Mouse (Mus musculus) kidney, adult 18-20 months (tissue): ENCODE results near the gene Sv2c.
"Not testable (repeated sequence)": the region's sequence is repeated elsewhere in the genome, so short reads cannot be mapped to it uniquely, and the experiment has no call there.

Experiments used
- DNase-seq: peaks from one replicate; pipeline ENCODE4 v3.0.0; 2021

The Sv2c gene

DNA sequence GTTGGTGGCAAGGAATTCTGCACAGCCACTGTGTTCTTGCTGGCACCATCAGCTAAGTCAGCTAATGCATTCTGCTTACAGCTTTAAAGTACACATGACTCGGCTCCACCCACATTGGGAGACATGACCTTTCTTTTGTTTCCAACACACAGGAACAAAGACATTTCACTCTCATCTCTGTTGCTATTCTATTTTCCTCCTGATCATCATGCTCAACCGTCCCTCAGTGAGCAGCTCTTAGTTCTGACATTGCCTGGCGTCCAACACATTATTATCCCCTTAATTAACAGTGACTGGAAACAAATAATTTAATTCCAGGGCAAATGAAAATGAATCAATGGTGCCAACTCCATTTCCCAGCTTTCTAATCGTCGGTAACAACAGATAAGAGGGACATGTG lies 87.0 kb downstream of the Sv2c start:
- DNase-seq: no peak

DNA sequence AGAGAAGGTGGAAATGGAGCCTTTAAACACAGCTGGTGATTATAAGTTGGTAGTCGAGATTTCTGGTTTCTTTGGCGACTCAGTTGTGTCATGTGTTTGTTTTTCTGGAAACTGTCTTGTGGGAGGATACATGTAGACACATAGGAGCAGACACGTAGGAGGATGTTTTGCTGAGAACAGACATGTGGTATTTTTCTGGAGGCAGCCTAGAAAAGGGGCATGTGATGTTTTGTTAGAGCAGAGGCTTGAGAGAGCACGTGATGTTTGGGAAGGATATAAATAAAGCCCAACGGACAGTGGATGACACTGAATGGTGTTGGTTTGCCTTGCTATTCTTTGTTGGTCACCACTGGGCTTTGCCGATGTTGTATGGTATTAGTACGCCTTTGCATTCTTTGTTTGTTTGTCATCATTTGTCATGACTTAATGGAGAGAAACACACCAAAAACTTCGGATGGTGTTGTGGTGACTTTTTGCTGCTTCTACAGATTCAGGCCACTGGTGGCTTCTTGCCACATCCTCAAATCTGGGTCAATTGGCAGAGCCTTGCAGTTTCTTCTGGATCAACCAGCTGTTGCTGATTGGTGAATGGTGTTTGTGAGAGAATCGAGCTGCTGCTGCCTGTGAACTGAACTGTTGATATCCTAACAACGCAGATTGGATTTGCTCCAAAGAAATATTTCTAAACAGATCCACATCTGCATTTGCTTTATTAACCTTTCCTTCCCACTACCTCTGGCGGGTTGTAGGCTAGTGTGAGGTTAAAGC lies 91.9 kb downstream of the Sv2c start:
- no peak for DNase-seq

DNA sequence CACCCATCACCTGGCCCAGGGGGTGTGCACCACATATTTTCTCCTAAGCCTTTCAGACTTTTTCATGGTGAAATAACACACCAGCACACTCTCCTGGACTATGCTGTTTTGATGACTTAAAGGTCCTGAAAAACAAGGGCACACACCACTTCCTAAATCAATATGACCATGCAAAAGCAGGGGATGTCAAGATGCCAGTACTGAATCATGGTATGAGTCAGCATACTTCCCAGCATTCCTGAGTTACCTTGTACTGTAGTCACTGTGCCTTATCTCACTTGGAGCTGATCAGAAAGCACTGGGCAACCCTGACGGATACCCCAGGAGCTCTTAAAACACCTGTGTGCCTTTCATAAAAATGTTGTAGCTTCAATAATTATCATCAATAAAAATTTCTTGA lies 92.8 kb downstream of the Sv2c start:
- DNase-seq: no peak

DNA sequence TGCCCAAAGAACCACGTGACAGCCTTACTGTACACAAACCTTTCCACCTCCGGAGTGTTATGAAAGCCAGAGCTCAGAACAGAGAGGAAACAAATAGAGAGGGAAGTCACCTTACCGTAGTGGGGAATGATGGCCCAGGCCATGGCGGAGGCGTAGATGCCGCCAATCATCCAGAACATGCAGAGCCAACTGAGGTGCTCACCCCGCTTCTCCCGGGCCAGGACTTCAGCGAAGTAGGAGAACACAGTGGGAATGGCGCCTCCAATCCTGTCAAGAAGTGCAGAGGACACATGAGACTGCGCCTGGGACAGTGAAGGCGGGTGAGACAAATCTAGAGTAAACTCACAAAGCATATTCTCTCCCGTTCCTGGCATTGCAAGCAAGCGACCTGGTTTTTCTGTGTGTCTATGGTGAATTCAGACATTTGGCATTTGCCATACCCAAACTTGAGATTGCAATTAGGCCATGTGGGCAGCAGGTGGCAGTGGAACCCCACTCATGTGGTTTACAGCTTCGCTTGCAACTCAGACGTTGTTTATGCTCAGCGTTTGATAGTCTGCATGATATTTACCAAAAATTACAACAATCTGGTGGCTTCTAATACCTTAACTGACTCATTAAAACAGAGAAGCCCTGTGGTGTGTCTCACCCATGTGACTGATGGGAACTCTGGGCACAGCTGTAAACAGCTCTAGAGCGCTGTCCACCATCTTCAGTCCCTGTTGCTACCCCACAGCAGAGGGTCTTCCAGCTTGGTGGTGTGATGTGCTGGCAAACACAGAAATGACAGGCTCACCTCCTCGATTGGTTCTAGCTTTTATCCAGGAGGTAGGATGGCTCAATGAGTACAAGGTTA lies 101.8 kb downstream of the Sv2c start:
- DNase-seq: peak; percentile 57

DNA sequence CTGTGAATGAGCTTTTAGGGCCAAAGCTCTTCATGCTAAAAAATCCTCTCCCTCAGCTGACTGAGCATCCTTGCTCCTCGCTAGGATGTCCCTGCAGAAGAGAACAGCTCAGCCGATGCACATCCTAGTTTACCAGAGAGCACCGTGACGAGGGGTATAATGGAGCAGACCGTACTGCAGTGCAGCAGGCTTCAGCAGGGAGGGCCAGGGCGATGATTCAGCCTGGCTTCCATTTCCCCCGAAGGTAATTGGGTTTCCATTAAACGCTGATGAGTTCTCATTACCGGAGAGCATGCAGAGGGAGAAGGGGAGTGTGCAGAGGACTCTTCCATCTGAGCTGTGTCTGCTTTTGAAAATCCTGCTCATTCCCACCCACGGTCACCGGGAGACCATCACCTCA lies 108.5 kb downstream of the Sv2c start:
- DNase-seq: no peak

DNA sequence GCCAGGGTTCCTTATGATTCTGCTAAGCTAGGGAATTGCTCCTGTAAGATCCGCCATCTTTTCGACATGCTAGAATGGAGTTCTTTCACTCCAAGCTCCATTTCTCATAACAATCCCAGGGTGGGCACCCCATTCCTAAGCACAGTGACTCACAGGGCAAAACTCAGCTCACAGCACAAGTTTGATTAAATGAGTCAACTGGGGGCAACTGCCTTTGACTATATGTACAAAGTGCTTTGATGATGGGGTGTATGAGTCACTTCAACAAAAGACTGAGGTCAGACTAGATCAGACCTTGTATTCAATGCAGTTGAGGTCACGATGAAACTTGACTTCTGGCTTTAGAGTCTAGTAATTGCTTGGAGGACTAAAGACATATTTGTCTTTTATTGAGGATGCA lies 116.9 kb downstream of the Sv2c start:
- DNase-seq: no peak

DNA sequence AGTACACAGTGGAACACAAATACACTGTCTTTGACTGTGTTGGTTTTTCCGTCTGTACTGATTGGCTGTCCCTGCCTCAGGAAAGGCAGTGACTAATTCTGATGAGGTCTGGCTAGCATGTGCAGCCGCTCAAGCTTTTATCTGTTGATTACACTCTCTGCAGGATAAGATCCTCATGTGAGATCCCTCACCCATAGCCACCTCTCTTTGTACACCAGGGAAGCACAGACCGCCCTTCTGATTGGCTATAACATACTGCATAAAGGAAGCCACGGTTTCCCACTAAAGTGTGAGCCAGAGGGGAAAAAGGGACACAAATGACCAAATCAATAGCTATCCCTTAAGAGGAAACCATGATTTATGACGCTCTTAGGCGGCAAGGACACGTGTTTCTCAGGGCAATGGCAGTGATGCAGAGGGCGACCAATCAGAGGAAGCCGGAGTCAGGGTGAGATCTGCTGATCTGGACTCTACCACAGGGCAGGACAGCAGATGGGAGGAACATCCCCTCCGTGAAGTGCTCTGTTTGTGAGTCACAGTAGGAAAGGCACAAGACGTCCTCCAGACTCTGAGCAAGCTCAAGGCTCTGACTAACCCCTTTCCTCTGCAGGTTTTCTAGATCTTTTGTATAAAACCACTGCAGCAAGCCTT lies 121.4 kb downstream of the Sv2c start:
- DNase-seq: no peak

DNA sequence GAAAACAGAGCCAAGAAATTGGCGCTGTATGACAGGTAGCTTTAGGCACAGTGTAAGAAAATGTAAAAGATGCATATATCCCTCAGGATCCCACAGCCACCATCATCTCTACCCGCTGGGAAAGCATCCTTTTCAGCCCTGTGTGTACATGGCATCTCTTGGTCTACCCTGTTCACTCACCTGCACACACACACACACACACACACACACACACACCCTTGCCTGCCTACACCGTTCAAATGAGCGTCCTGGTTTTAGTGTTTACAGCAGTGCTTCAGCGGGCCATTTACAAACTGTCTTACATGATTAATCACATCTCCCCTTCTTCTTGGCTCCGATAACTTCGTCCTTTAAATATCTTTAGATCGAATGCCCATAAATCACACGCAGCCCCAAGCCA lies 123.4 kb downstream of the Sv2c start:
- DNase-seq: no peak

DNA sequence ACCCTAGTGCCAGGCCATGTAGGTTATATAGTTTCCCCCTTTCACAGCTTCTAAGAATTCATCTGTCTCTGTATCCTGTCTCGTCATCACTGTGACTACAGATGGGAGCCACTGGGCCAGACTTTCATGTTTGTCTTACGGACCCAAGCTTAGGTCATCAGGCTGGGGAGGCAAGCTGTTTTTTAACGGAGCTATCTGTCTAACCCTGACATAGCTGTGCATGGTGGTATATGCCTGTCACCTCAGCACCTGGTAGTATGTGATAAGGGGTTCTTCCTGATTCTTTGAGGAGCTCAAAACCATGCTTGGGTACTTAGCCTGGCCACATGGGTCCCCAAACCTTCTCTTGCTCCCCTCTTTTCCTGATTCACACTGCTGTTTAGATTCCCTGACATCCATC lies 124.2 kb downstream of the Sv2c start:
- no peak for DNase-seq

DNA sequence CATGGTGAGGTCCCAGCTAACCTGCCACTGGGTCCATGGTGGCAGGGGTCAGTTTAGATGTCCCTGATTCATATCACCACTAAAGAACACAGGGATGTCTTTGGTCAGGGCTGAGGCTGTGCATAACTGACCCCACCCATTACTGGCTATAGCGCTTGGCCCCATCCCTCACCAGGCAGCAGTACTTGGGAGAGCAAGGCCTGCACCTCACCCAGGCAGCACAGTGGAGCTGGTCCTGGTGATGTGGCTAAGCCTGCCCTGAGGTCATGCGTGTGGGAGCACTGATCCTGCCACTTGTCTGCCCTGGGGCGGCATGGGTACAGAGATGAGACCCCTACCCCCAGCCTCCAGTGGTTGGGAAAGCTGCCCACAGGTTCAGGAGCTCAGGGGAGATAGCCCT lies 128.8 kb downstream of the Sv2c start:
- no peak for DNase-seq

DNA sequence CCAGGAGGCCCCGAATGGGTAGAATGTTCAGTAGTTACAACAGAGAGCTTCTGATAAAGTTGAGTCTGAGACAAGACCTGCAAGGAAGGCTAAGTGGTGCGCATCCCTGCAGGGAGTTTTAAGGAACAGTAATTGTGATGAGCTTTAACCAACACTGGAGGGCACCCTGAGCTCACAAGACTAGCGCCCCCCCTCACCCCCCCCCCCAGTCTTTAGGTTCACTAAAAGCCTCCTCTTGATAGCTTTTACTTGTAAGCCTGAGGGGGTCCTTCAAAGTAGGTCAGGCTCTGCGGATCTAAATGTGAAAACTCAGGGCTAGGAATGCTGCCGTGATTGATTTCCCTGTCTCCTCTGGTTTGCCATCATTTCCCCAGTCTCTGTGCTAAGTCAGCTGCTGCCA lies 129.9 kb downstream of the Sv2c start:
- DNase-seq: no peak

DNA sequence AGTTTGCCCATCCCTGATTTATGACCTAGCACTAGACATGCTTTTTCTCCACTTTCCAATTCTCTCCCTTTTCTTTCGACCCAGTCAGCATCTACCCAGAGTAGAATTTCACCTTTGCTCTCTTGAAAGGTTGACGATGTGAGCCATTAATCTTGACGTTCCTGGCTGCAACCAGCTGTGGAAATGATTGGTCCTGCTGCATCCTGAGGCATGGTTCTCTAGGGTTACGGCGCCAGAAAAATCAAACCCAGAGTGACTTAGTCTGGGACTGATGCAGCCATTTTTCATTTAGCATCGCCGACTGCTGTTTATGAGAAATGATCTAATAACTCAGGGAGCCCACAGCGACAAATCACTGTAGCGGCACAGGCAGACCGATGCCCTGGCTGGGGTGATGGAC lies 133.0 kb downstream of the Sv2c start:
- DNase-seq: no peak

DNA sequence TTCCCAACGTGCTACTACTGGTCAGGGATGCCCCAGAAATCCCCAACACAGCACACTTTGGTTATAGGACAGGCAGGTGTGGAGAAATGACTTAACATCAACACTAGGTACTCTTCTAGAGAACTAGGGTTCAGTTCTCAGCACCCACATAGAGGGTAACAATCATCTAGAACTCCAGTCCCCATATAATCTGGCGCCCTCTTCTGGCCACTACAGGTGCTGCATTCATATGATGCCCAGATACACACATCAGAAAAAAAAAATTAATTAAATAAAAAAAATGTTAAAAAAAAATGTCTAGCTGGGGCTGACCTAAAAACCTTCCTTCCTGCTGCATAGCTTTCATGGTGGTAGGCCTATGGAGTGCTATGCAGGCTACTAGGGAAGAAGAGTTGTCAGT lies 135.1 kb downstream of the Sv2c start:
- no peak for DNase-seq

DNA sequence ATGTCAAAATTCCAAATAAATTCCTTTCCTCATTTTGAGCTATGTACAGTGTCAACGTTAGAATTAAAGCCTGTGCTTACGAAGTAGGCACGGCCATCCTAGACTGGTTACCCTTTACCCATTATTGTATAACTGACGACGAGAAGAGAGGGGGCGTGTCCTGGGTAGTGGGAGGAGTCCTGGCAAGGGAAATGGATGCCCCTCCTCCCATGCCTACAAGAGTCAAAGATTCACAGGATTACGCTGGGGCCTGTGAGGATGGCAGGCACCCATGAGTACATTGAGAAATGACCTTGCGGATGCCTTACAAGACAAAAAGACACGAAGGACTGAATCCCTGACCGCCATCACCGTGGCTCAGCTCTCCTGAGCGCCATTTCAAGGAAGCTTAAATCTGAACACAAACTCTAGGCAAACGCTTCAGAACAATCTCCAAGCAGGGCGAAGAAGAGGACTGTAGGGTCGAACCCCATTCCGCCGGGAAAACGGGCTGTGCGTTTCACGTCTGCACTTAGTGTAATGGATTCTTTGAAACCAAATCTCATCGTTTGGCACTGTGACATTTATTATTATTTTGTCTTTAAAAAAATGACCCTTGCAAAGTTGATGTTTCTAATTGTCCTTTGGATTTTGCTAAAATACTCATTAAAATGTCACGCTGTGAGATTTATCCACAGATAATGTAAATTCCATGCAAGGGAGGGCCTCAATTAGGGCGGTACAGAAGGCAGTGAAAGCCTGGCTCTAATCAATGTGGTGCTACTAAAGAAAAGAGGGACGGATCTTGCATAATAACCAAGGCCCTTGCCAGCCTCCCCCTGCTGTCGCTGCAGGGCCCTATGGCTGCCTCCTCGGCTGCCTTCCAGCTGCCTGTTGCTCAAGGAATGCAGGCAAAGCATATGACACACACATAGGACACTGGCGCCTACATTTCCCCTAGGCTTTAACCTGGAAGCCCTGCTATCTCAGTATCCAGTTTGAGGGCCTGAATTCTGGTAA lies 137.4 kb downstream of the Sv2c start:
- peak; percentile 32 for DNase-seq

DNA sequence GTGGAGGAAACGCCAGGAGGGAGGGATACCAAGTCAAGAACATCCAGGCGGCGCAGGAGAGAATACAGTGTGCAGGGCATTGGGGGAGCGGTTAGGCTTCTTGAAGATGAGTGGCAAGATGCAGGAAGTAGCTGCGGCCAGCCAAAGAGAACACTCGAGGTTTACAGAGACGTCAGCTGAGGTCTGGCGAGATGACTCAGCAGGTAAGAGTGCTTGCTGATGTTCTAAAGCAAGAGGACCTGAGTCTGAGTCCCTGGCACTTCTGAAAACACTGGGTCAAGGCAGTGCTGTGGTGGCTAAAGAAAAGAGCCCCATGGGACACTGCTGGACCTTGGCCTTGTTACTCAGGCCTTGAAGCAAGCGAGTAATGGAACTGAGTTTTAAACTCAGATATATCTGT lies 144.2 kb downstream of the Sv2c start:
- DNase-seq: no peak

DNA sequence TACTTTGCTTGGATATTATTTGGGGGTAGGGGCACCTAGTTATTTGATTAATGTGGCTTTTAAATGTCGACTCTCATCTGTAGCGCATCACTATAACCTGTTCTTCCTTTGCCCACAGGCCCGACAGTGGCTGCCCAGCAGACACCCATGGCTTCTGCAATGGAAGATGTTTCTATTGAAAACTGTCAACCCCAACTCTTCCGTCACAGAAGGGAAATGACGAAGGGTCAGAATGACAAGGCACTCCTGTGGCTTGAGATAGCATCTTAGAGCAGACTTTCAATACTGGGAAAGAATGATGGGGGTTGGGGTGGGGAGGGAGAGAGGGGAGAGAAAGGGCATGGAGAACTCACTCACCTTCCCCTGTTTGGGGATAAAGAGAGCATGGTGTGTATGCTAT lies 145.2 kb downstream of the Sv2c start:
- DNase-seq: no peak

DNA sequence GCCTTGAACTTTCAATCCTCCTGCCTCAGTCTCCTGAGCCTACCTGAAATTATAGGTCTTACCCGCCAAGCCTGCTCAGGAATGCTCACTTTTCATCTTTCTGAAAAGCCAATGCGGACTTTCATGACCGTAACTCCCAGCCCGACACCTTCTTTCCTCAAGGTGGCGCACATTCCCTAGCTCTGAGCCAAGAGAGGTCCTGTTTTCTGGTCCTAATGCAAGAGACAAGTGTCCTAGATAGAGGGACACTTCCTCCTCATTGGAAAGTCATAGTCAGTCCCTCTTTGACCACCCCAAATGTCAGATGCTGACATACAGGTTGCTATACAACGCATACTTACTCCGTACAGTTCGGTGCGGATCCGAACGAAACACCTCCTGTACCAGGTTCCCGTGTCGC lies 146.0 kb downstream of the Sv2c start:
- DNase-seq: peak; percentile 14

DNA sequence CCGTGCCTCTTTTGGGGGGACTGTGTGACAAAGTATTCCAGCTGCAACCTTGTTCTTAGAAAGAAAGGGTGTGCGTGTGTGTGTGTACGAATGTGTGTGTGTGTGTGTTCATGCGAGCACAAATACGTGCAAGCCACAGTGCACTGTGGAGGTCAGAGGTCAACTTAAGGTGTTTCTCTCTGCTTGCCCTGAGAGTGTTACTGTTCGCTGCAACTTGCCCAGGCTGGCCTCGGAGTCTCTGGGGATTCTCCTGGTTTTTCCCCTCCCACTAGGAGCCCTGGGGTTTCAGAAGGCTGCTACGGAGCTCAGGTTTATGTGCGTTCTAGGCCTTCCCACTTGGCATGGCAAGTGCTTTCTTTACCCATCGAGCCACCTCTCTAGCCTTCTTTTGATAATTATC lies 157.2 kb downstream of the Sv2c start:
- DNase-seq: no peak

DNA sequence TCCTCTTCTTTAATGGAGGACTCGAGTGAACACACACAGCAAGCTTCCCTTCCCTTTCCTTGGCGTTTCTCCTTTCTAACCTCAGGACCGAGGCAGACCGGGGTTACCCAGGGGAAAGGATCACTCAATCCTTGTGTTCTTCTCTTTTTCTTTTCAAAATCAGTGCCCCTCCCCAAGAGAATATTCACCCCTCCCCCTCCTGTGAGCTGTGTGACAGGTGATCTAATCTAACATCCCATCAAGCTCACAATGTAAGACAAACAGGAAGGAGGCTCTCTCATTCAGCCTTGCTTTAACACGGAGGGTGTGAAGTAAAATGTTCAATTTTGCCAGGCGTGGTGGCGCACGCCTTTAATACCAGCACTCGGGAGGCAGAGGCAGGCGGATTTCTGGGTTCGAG lies 158.3 kb downstream of the Sv2c start:
- DNase-seq: no peak

DNA sequence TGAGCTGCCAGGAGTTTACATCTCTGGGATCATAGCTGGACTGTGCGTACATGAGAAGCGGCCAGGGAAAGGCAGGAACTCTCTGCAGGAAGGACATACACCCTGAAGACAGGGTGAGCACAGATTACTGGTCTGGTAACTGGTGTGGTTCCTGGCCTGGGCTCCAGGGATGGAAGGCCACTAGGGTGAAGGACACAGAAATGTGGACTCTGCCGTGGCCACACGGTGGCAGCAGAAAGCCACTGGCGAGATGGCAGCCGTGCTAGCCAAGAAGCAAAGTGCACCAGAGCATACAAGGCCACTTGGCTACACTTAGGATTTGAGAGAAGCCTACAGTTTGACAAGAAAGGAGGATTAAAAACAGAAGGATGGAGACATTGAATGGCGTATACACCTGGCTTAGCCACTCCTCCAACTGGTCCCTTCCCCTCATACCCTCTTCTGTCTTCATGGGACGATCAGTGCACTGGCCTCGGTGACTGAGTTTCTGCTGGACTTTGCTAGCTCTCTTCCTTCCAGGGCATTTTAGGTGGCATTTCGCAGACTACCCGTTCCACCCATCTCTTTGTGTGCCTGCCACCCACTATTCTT lies 158.9 kb downstream of the Sv2c start:
- DNase-seq: peak; percentile 81

DNA sequence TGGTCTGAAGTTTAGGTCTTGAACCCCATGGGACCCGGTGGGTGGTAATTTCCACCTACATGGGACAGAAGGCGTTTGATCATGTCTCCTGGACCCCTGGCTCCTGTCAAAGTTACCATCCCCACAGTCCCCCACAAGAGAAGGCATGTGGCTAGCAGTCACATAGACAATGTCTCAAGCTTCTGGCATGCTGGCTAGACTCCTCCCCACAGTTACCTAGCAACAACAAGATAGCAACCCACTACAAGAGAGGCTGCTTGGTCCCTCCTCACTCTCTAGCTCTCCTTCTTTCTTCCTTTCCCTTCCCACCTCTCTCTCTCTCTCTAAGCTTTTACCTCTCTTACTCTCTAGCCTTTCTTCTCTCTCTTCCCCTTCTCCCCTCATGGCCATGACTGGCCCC lies 164.3 kb downstream of the Sv2c start:
- not testable (repeated sequence) for DNase-seq

DNA sequence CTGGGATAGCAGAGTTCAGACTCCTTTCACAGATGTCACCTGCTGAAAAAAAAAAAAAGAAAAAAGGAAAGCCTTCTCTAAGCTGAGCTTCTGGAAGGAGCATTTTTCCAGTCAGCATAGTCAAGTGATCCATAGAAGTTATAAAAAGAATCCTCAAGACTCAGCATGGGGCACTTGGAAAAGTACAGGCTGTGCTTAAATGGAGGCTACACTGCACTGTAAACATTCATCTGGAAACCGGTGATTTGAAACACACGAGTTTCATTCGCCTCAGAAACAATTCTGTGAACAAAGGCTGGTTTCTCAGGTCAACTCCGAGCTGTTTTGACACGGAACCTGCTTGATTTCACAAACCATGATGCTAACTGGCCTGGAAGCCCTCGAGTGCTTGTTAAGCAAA lies 165.6 kb downstream of the Sv2c start:
- no peak for DNase-seq
